Mouse (Mus musculus) kidney, adult 8-10 months (tissue): ENCODE measurements around the gene Cdon.
"Not testable (repeated sequence)": the region's sequence is repeated elsewhere in the genome, so short reads cannot be mapped to it uniquely, and the experiment has no call there.

ENCODE experiments used
- DNase-seq, 2 experiments: peaks; one replicate each; pipeline ENCODE4 v3.0.0; 2022

Gene Cdon

DNA sequence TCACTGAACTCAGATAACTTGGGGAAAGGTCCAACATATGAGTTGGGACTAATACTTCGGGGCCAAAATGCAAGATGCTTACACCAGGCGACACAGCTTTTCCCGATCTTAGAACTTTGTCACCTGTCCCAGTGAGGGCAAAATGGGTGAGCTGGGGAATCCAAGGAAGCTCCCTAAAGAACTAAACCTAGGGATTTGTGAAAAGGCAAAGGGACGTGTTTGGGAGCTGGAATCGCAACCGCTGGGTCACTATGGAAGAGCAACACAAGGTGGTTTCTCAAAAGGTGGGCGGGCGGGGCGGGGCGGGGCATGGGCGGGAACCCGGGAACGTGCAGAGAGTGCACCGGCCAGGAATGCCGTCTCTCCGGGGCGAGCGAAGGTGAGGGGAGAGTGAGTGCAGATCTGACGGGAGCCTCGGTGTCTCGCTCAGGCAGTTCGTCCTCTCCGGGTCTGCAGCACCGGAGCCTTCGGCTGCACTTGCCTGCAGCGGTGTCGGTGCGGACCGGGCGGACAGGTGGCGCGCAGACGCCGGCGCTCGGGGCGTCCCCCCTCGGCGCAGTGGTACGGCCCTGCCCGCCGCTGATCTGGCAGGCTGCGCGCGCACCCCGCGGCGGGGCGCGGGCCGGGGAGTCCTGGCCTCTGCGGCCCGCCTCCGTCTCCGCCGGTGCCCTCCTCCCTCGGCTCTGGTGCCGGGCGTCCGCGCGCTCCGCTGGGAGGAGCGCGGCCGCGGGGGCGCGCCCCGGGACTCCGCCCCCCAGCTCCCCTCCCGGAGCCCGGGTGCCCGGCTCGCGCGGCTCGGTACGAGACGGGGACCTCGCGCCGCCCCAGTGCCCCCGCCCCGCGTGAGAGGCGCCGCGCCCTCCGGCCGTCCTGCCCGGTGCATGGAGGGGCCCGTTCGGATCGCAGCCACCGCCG is at the start of gene Cdon:
Cdon (plus strand) TSS at position 324 of the 915 bp plus-strand sequence.
- DNase-seq = peak; percentile 88 to 91

DNA sequence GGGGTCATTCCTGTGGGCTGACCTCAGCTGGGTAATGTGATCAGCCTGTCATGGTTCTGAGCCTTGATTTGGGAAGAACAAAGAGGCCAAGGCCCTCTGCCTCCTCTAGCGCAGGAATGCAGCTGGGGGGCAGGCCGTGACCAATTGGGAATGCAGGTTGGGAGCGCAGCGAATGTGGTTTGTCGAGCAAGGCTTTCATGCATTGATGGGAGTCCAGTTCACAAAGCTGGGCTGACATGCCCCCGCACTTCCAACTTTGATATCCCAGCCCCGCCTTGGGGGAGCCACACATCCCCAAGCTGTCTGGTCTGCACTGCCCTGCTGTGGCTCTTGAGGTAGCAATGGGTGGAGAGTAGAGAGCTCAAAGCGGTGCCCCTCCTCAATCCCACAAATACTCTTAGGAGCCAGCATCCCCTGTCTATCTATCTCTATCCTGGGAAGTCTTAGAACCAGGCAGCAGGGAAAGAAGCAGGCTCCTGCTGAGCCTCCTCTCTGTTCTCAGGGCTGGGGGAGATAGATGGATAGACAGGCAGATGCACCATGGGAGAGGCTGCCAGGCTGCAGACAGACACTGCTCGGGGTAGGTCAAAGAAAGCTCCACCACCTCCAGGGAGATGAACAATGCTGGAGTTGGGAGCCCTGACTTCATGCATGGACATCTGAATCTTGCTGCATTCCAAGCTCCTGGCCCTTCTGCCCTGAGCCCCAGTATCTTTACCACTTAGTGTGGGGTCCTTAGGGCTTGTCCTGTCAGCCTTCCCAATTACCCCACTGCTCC is 48.4 kb upstream of the Cdon start:
- no peak for DNase-seq

DNA sequence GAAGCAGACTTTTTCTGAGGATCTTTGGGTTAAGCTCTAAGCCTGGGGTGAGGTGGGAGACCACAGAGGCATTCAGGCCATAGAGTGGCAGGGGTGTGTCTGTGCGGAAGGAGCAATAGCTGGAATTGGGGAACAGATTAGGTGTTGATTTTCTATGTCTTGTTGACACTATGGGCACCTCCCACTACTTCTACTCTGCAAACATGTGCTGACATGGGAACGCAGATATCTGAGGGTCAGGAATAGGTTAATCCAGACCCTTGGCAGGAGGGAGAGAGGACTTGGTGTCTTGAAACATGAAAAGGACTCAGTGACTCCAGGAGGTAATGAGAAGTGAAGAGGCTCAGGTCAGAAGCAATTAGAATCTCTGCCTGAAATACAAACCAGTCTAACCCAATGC is 43.0 kb upstream of the Cdon start:
- no peak for DNase-seq

DNA sequence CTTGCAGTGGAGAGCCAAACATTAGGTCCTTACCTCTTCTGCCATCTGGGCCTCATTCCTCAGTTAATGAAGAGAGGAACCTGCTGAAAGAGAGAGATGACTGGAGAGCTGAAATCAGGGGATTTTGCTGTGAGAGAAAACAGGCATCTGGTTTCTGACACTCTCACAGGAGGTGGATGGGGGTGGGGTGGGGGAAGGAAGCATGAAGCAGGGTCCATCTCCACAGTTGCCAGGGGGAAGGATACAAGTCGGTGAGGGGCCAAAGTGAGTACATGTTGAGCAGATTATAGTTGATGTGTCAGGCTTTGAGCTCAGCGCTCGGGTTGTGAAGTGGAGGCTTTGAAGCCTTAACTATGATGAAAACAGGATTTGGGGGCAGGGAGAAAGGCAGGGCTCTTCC is 41.9 kb upstream of the Cdon start:
- no peak for DNase-seq

DNA sequence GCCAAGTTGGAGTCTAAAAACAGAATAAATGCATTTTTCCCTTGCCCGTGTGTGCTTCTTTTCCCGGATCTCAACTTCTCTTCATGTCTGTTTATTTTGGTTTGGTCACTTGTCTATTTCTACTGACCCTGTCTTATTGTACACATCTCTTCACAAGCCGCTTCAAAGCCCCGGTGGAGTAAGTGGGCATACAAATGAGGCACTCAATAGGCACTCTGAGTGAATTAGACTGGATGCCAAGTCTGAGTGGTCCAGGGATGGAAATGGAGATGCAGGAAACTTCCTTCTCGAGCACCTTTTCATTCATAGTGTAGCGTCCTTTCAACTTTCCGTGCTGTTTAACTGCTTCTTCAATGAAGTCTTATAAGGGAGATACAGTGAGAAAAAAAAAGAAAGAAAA is 21.0 kb upstream of the Cdon start:
- DNase-seq = no peak

DNA sequence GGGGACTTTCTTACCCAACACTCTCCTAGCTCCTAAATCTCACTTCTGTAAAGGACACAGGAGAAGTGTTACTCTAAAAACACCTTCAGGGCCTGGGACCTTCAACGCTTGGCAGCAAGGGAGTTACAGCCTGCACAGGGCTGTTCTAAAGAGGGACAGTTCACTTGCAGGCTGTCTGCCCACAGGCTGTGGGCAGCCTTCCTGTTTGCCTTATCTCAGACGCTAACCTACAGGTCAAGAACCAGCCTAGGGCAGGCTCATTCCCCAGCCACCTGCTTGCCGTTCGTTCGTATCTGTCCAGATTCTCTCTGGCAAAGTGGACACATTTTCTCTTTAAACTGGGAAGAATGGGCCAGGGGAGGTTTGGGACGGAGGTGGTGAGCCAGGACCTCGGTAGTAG is 20.5 kb upstream of the Cdon start:
- DNase-seq = no peak

DNA sequence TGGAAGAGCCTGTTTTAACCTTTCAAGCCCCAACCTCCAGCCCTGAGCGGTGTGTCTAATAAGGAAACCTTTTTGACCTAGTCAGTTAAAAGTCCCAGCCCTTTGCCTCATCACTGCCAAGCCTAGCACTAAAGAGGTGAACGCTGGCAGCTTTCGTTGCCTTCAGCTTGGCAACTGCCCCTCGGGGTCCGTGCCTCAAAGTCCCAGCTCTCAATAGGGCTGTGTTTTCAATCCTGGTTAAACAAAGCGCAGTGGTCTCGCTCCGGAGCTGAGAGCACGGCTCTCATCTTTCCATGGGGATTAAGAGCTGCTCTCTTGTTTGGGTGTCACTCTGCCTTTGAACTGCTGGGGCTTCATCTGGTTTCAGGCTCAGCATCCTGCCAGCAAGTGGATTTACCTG is 20.1 kb upstream of the Cdon start:
- no peak for DNase-seq

GRCm38 (mm10) chr9:35402584-35402991 is 18.3 kb upstream of the Cdon start:
- DNase-seq = no peak

- DNase-seq = no peak
These were observed 17.4 kb upstream of the Cdon start for GRCm38 (mm10) chr9:35403490-35403889.

DNA sequence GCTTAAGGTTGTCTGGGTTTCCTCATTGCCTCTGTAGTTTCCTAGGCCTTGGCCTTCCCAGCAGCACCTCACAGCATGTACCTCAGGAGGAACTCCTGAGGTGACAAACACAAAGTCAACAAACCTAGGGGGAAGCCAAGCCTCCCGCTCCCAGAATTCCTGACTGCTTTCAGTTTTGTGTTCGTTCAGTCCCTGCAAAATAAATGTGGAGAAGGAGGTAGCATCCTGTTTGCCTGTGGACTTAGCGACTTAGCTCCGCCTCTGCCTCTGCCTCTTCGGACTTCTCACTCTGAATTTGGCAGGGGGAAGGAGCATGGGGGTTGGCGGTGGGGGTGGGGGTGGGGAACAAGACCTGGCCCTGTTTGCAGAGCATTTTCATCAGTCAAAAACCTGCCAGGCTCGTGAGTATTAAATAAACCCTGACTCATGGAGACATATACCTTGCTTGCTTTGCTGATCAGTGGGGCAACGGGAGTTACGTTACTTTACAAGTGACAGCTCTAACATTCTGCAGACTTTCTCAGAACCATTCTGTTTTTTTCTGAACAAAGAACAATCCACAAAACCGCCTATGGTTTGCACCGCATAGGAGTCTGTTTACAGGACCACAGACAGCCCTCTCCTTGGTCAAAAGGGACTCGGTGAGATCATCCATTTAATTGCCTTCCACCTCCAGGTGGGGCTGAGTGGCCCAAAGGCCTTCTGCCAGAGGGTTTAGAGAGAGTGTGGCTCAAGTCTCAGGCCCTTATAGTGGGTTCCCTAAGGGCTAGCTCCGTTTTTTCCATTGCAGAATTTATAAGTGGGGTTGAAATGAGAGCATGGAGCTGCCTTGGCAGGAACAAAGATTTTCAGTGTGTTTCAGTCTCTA is 15.7 kb upstream of the Cdon start:
- DNase-seq = no peak

DNA sequence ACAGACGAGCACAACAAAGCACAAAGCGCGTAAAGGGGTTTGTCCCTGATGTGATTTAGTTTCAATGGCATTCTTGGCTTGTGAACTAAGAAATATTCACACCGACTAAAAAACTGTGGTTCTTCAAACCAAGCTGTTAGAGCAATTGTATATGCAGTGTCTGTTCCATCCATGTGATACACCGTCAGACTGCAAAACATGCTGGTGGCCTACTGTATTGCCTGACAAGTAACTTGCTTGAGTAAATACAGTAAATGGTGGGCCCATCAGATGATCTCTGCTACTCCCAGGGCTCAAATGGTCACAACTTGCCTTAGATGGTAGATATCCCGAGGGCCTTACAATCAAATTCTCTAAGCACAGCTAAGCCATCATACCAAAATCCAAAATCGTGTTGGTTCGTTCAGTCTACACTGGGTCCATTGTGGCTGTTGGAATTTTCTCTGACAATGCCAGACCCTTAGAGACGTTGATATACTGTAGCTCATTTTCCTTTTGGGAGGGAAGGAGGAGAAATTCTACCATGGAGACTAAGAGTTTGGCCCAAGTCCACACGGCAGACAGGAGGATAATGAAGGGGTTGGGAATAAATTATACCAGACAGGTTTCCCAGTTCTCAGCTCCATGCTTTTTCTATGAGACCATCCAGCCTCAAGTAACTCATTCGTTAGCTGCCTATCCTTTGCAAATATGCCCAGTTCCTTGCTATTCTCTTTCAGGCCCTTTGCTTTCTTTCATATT is 9.5 kb upstream of the Cdon start:
- DNase-seq = no peak

DNA sequence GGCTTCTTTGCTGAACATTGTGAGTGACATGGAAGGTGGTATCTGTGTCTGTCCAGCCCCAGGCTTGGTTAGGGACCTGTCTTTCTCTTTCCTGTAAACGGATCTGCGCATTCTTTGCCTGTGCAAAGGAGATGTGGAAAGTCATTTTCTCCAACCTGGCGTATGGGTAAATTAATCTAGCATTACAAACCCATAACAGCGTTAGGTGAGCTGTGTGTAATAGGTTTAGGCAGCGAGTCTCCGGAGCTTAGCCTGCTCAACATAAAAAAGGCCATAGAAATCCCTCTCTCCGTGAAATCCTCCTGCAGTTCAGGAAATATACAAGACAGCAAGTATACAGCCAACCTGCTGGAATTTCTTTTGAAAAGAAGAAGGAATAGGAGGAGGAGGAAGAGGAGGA is 9.0 kb upstream of the Cdon start:
- no peak for DNase-seq

- no peak for DNase-seq
These were observed 855 bp downstream of the Cdon start for GRCm38 (mm10) chr9:35421730-35422235.

GRCm38 (mm10) chr9:35422405-35422941 is 1.5 kb downstream of the Cdon start:
- no peak for DNase-seq

DNA sequence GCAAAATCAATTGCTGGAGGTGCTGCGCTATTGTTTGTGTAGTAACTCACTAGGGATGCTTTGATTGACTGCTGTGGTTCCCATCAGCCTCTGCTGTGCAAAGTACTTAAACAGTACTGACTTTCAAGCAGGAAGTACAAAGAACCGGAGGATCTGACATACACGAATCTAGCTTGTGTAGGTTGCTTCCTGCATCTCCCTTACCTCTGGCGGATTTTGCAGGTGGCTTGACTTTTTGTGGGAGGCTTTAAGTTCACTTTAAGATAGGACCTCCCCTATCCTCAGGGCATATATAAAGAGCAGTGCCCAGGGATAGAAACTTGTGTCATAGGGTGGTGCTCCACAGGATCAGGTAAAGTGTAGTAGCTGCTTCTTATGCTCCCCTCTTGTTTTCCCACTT is 2.3 kb downstream of the Cdon start:
- DNase-seq = no peak

DNA sequence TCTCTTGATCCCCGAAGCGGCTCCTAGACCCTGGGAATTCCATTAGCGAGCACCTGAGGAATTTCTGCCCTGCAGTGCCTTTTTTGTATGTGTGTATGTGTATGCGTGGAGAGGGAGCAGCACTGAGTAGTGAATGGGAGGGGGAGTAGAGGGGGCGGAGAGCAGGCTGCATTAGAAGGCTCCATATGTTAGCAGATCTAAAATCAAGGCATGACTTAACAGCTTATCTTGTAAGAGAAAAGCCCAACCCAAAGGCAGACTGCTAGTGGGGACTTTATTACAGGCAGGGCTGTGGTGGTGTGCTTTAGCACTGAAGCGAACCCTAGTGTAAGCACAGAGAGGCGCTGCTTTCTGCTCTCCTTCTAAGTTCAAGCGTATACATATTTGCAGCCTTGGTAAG is 3.7 kb downstream of the Cdon start:
- no peak for DNase-seq

DNA sequence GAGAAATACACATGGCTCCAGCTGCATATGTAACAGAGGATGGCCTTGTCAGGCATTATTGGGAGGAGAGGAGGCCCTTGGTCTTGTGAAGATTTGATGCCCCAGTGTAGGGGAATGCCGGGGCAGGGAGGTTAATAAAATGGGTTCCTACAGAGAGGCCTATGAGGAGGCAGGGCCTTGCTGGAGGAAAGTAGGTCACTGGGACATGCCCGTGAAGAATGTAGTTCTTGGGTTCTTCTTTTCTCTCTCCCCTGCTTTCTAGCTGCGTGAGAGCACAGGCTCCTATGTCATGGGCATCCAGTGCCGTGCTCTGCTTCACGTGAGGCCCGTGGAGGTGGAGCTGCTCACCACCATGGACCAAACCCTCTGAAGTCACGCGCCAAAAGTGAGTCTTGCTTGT is 9.5 kb downstream of the Cdon start:
- DNase-seq = no peak

- DNase-seq = no peak
These were observed 10.5 kb downstream of the Cdon start for GRCm38 (mm10) chr9:35431396-35431795.

- DNase-seq = not testable (repeated sequence)
These were observed 11.9 kb downstream of the Cdon start for GRCm38 (mm10) chr9:35432717-35433297.

DNA sequence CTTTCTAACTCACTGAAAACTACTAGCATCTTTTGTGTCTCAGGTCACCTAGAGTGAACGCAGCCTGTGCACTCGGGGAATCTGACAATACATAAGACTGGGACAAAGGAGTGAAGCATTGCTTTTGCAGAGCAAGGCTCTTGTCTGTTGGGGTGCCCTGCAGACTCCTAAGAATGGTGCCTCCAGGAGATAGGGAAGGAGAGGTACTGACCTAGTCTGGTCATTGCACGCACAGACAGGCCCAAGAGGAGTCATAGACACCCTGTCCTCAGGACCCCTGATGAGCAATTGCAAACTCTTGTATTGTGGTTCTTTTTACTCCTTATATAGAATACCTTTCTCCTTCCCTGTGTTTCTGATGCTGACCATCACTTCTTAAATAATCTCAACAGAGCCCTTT is 13.4 kb downstream of the Cdon start:
- no peak for DNase-seq

DNA sequence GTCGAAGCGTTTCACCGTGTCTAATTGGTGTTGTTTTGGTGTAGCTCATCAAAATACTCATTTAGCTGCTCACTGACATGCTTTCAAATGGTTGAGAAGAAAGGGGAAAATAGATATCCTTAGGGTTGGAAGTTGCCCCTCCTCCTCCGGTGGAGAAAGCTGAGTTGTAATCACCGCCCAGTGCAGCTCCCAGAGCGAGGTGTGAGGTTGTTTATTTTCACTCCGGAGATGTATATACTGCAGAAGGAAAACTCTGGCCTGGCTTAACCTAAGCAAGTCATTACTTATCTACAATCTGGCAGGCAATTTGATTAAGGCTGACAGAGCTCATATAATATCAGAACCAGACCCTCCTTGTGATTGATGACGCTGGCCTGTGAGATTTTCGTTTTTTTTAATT is 14.6 kb downstream of the Cdon start:
- no peak for DNase-seq
